Mouse (Mus musculus) cortical plate, adult 2 months (tissue): ENCODE results near the gene Arpp21. TPM values are rescaled to one million over a fixed set of nuclear protein-coding genes. Genes with fewer than 3 reads are reported as not detected.
A peak's percentile ranks its signal among the peaks of the same experiment; 100 is the strongest.

Source experiments
- H3K27ac ChIP-seq: fragments of 200-500 bp; 2 replicates; pipeline ENCODE4 v1.5.1; 2012; ENCODE audit warnings: low read length, control low read depth, inconsistent platforms; ENCODE audit not compliant: insufficient read depth
- H3K4me1 ChIP-seq: fragments of 200-500 bp; 2 replicates; pipeline ENCODE4 v1.6.1; 2011; ENCODE audit warnings: low read length; ENCODE audit not compliant: control insufficient read depth, insufficient read depth
- H3K4me3 ChIP-seq: fragments of 200-500 bp; 2 replicates; pipeline ENCODE4 v1.5.1; 2011; ENCODE audit warnings: mild to moderate bottlenecking, low read length, control low read depth; ENCODE audit not compliant: insufficient read depth
- CTCF ChIP-seq: fragments of 200-500 bp; IDR thresholded peaks from 2 replicates; pipeline ENCODE4 v1.5.1; 2011; ENCODE audit warnings: mild to moderate bottlenecking, control low read depth, low read length; ENCODE audit not compliant: insufficient read depth; ENCODE audit errors: extremely low read depth
- POLR2A ChIP-seq: fragments of 200-500 bp; IDR thresholded peaks from 2 replicates; pipeline ENCODE4 v1.6.1; 2011; ENCODE audit warnings: mild to moderate bottlenecking, low read length, control low read depth; ENCODE audit not compliant: insufficient read depth; ENCODE audit errors: extremely low read depth
- polyA plus RNA-seq: library from polyadenylated mRNA; depleted of rRNA; stranded (reverse); fragments of >200 nt; gene quantifications from 2 replicates; pipeline ENCODE4 v1.2.3, GENCODE M21; 2012

The Arpp21 gene
- polyA plus RNA-seq, 1 experiment = 601 TPM

- no peak overlapping the region for H3K4me3 ChIP-seq
- TF ChIP-seq POLR2A = no peak
- H3K4me1 ChIP-seq = no peaks in the 10 kb centered on the region
- H3K27ac ChIP-seq = no peak overlapping the region
Observed at GRCm38 (mm10) chr9:112251339-112251738, 15.6 kb upstream of the Arpp21 start.

- H3K27ac ChIP-seq = no peak overlapping the region
- no peak overlapping the region for H3K4me3 ChIP-seq
- no peaks in the 10 kb centered on the region for H3K4me1 ChIP-seq
- no peak for TF ChIP-seq POLR2A
Observed at GRCm38 (mm10) chr9:112249753-112250152, 14.0 kb upstream of the Arpp21 start.

DNA sequence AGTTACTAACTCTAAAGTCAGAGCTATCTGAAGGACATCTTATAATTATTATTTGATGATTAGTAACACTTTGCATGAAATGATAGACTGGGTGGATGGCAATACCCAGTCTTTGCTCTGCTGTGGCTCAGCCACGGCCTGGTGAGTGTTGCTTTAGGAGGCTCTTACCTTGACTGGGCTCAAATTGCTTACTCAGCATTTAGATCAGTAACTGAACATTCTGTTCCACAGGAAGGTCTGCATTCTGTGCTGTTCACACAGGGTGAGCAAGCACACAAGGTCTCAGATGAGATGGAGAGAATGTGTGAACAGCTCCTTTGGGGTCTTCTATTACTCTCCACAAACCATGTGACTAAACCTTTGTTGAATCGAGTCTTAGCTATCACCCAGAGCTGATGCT is 11.4 kb upstream of the Arpp21 start:
- Histone ChIP-seq H3K27ac (no peak overlapping the region), H3K4me3 (no peak overlapping the region), H3K4me1 (no peaks in the 10 kb centered on the region)
- TF ChIP-seq POLR2A = no peak

- no peak overlapping the region for H3K4me3 ChIP-seq
- peaks cover 3% of the 10 kb centered on the region; the same call in 1 of the 2 replicates for H3K4me1 ChIP-seq
- TF ChIP-seq POLR2A (no peak), CTCF (no peak)
- H3K27ac ChIP-seq = peak overlapping the region; percentile 76; the same call in 1 of the 2 replicates
Observed at GRCm38 (mm10) chr9:112238168-112238567, 2.4 kb upstream of the Arpp21 start.

GRCm38 (mm10) chr9:112236551-112236950 is 813 bp upstream of the Arpp21 start:
- no peak overlapping the region for H3K27ac ChIP-seq
- peak overlapping the region; percentile 85 for H3K4me3 ChIP-seq
- TF ChIP-seq CTCF (no peak), POLR2A (no peak)
- peaks cover 3% of the 10 kb centered on the region; the same call in 1 of the 2 replicates for H3K4me1 ChIP-seq

DNA sequence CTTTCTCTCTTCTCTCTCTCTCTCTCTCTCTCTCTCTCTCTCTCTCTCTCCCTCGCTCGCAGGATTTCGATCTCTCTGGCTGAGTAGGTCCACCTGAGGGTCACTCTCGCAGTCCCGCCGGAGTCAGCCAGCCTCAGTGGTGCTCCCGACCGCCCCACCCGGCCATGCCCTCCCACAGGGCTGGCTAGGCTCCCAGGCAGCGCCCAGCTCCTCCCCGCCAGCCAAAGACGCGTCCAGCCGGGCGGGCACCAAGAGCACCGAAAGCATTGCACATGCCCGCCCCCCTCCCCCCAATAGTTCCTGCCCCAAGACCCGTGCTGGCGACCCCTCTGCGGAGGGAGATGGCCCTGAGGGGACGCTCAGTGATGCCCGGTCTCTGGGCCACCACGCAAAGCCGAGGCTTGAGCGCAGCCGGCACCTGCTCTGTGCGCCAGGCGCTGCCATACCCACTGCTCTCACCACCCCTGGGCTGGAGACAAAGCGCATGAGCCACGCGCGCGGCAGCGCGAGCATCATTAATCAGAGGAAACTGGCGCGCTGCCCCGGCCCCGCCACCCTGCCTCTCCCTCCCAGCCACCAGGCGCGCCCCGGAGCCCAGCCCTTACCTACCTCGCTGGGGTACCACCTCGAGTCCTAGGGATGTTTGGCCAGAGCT is 570 bp downstream of the Arpp21 start:
- Histone ChIP-seq H3K4me1 (peaks cover 3% of the 10 kb centered on the region; the same call in 1 of the 2 replicates), H3K4me3 (peak overlapping the region; percentile 85), H3K27ac (peak overlapping the region; percentile 99)
- TF ChIP-seq CTCF (no peak), POLR2A (peak; percentile 63; the same call in 1 of the 2 replicates)

DNA sequence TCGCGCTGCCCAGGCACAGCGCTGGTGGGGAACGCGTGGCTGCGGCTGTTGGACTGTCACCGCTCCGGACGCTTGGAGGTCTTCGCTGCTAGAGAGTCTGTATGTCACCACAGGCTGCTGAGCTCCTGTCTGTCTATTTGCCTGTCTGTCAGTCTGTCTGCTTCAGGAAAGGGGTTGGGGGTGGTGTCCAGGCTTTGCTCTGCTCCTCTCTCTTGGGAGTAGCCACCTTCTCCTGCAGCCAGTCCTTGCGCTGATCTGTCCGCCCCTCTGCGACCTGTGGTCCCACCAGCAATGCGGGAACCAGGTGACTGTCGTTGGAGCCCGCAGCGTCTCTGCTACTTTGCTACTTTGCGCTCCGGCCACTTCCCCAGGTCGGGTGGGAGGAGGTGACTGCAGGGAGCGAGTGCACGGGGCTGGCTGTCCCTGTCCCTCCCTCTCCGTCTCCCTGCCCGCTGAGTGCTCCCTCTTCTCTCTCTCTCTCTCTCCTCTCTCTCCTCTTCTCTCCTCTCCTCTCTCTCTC is 1.2 kb downstream of the Arpp21 start:
- Histone ChIP-seq H3K27ac (peak overlapping the region; percentile 99), H3K4me1 (peaks cover 3% of the 10 kb centered on the region; the same call in 1 of the 2 replicates), H3K4me3 (peak overlapping the region; percentile 85)
- peak; percentile 67 for TF ChIP-seq POLR2A
- no peak for TF ChIP-seq CTCF

- H3K27ac ChIP-seq = peak overlapping the region; percentile 99
Observed at GRCm38 (mm10) chr9:112233822-112234504, 1.8 kb downstream of the Arpp21 start.

GRCm38 (mm10) chr9:112233378-112233777 is 2.4 kb downstream of the Arpp21 start:
- peak overlapping the region; percentile 99 for H3K27ac ChIP-seq
- peak overlapping the region; percentile 85 for H3K4me3 ChIP-seq
- H3K4me1 ChIP-seq = peaks cover 2% of the 10 kb centered on the region; the same call in 1 of the 2 replicates
- TF ChIP-seq POLR2A = 0 out of 2 replicates have a peak, but pooled peaks have one; percentile 44
- no peak for TF ChIP-seq CTCF

More at GRCm38 (mm10) chr9:112233822-112234504, 1.8 kb downstream of the Arpp21 start:
- Histone ChIP-seq H3K4me3 (peak overlapping the region; percentile 85), H3K4me1 (peaks cover 3% of the 10 kb centered on the region; the same call in 1 of the 2 replicates)
- TF ChIP-seq POLR2A (no peak), CTCF (no peak)

DNA sequence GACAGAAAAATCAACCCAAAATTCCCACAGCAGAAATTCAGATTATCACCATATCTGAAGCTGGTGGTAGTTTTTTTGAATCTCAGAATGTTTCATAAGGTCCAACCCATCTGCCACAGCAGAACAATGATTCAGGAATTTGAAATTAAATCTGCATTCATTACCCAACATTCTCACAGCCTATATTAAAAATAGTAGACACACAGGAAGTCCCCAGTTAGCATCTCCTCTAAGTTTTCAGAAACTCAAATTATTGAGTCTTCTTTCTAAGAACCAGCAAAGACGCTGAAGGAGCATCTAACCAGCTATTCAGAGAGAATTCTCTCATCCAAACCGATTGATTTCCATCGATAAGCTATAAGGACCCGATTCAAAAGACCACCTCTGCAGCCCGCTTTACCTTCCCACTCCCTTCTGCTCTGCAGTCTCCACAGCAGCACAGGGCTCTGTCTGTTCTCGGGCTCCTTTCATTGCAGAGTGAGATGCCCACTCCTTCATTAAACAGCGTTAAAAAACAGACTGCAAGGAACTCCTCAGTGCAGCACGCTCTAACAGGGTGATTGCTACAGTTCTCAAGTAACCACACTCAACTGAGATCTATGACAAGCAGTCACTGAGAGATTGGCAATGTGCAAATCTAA is 3.7 kb downstream of the Arpp21 start:
- H3K4me3 ChIP-seq = peak overlapping the region; percentile 85
- H3K4me1 ChIP-seq = peaks cover under 1% of the 10 kb centered on the region; the same call in 1 of the 2 replicates
- H3K27ac ChIP-seq = peak overlapping the region; percentile 80
- TF ChIP-seq CTCF (no peak), POLR2A (peak; percentile 63)
